Mouse (Mus musculus) intestine, embryonic 14.5 days (tissue): ENCODE measurements around the gene Larp1b. TPM values are rescaled to one million over a fixed set of nuclear protein-coding genes. Genes with fewer than 3 reads are reported as not detected.

Experiments used
- ATAC-seq: fragments of 200-750 bp; cut with Nextera tagmentation; replicated peaks from 2 replicates; pipeline ENCODE4 v1.8.0; 2017; ENCODE audit warnings: low read depth, moderate number of reproducible peaks, moderate TSS enrichment, moderate library complexity; ENCODE audit not compliant: low FRiP score, low TSS enrichment
- DNase-seq: peaks from one replicate; pipeline ENCODE4 v3.0.0-alpha.2; 2018; ENCODE audit warnings: low spot score
- H3K27ac ChIP-seq: fragments of 300-500 bp; sonication (generic); 2 replicates; pipeline ENCODE4 v1.5.1; 2014; ENCODE audit warnings: low read depth, mild to moderate bottlenecking, control low read depth
- H3K27me3 ChIP-seq: fragments of 300-500 bp; sonication (generic); replicated peaks from 2 replicates; pipeline ENCODE4 v1.6.1; 2014; ENCODE audit warnings: low read length, control low read depth; ENCODE audit not compliant: control insufficient read depth, insufficient read depth
- H3K36me3 ChIP-seq: fragments of 300-500 bp; sonication (generic); 2 replicates; pipeline ENCODE4 v1.6.1; 2014; ENCODE audit warnings: low read length, control low read depth; ENCODE audit not compliant: control insufficient read depth, insufficient read depth
- H3K4me1 ChIP-seq: fragments of 300-500 bp; sonication (generic); replicated peaks from 2 replicates; pipeline ENCODE4 v1.6.1; 2014; ENCODE audit warnings: low read length, control low read depth, mixed read lengths; ENCODE audit not compliant: control insufficient read depth, insufficient read depth
- H3K4me2 ChIP-seq: fragments of 300-500 bp; sonication (generic); 2 replicates; pipeline ENCODE4 v1.6.1; 2014; ENCODE audit warnings: low read length
- H3K4me3 ChIP-seq: fragments of 300-500 bp; sonication (generic); 2 replicates; pipeline ENCODE4 v1.5.1; 2014; ENCODE audit warnings: low read depth, low read length, control low read depth, mixed read lengths
- H3K9ac ChIP-seq: fragments of 300-500 bp; sonication (generic); 2 replicates; pipeline ENCODE4 v1.6.1; 2014; ENCODE audit warnings: mild to moderate bottlenecking, low read length
- H3K9me3 ChIP-seq: fragments of 300-500 bp; sonication (generic); 2 replicates; pipeline ENCODE4 v1.6.1; 2016; ENCODE audit warnings: low read length, control low read depth; ENCODE audit not compliant: control insufficient read depth
- WGBS: fragments of 180-500 bp; shearing (Covaris S2); extraction: QIAGEN DNeasy Blood & Tissue Kit; methylation state at CpG from one replicate; pipeline ENCODE4 v1.1.7; 2014; 5-methylcytosine and 5-hydroxymethylcytosine counted together
- polyA plus RNA-seq: library from polyadenylated mRNA; unstranded; fragments of >200 nt; fragmentation: Nextera tagmentation; extraction: Ambion mirVana; gene quantifications from 2 replicates; pipeline ENCODE4 v1.2.1, GENCODE M21; 2014

Gene Larp1b
- polyA plus RNA-seq, 1 experiment from 2014 or later: 6.2 TPM

- DNase-seq: no peak
- 87% methylated on average over 3 of the region's 3 CpGs for WGBS
- ATAC-seq: no peak
Observed at GRCm38 (mm10) chr3:41059249-41059648, 109.6 kb downstream of the Larp1b start.

GRCm38 (mm10) chr3:41061831-41062565 lies 112.4 kb downstream of the Larp1b start:
- Histone ChIP-seq H3K9me3 (no peaks in the 10 kb centered on the region), H3K27me3 (no peaks in the 10 kb centered on the region), H3K27ac (no peak overlapping the region), H3K4me3 (no peak overlapping the region), H3K9ac (no peak overlapping the region), H3K36me3 (peaks cover 26% of the 10 kb centered on the region), H3K4me2 (no peak overlapping the region), H3K4me1 (no peaks in the 10 kb centered on the region)
- DNase-seq (no peak), ATAC-seq (no peak)
- 91% methylated on average over 3 of the region's 3 CpGs for WGBS

More at GRCm38 (mm10) chr3:41059249-41059648, 109.6 kb downstream of the Larp1b start:
- Histone ChIP-seq H3K4me2 (no peak overlapping the region), H3K36me3 (peaks cover 8% of the 10 kb centered on the region; the same call in 1 of the 2 replicates), H3K9ac (no peak overlapping the region), H3K4me3 (no peak overlapping the region), H3K9me3 (no peaks in the 10 kb centered on the region), H3K4me1 (no peaks in the 10 kb centered on the region), H3K27ac (no peak overlapping the region), H3K27me3 (no peaks in the 10 kb centered on the region)

- 91% methylated on average over 2 of the region's 2 CpGs for WGBS
- ATAC-seq: no peak
- Histone ChIP-seq H3K4me1 (no peaks in the 10 kb centered on the region), H3K4me3 (no peak overlapping the region), H3K9me3 (no peaks in the 10 kb centered on the region), H3K36me3 (peaks cover 34% of the 10 kb centered on the region), H3K27ac (no peak overlapping the region), H3K4me2 (no peak overlapping the region), H3K27me3 (no peaks in the 10 kb centered on the region), H3K9ac (no peak overlapping the region)
- DNase-seq: no peak
Observed at GRCm38 (mm10) chr3:41062758-41063157, 113.1 kb downstream of the Larp1b start.

GRCm38 (mm10) chr3:41065320-41065719 lies 115.7 kb downstream of the Larp1b start:
- no peak for ATAC-seq

GRCm38 (mm10) chr3:41070519-41070918 lies 120.9 kb downstream of the Larp1b start:
- Histone ChIP-seq H3K27ac (no peak overlapping the region), H3K4me3 (no peak overlapping the region), H3K36me3 (peaks cover 45% of the 10 kb centered on the region), H3K9me3 (no peaks in the 10 kb centered on the region), H3K27me3 (no peaks in the 10 kb centered on the region), H3K9ac (no peak overlapping the region), H3K4me1 (no peaks in the 10 kb centered on the region), H3K4me2 (no peak overlapping the region)
- 77% methylated on average over 2 of the region's 2 CpGs for WGBS
- no peak for ATAC-seq
- no peak for DNase-seq

More at GRCm38 (mm10) chr3:41065320-41065719, 115.7 kb downstream of the Larp1b start:
- Histone ChIP-seq H3K27me3 (no peaks in the 10 kb centered on the region), H3K4me2 (no peak overlapping the region), H3K27ac (no peak overlapping the region), H3K4me3 (no peak overlapping the region), H3K36me3 (peaks cover 57% of the 10 kb centered on the region), H3K9ac (no peak overlapping the region), H3K9me3 (no peaks in the 10 kb centered on the region), H3K4me1 (no peaks in the 10 kb centered on the region)
- no peak for DNase-seq
- 72% methylated on average over 2 of the region's 2 CpGs for WGBS

GRCm38 (mm10) chr3:41075376-41075775 lies 125.7 kb downstream of the Larp1b start:
- H3K4me3 ChIP-seq: no peak overlapping the region
- no peaks in the 10 kb centered on the region for H3K9me3 ChIP-seq
- peaks cover 7% of the 10 kb centered on the region; the same call in 1 of the 2 replicates for H3K36me3 ChIP-seq
- WGBS: 84% methylated on average over 8 of the region's 8 CpGs
- no peak overlapping the region for H3K4me2 ChIP-seq
- H3K9ac ChIP-seq: no peak overlapping the region
- ATAC-seq (no peak), DNase-seq (no peak)
- no peak overlapping the region for H3K27ac ChIP-seq
- peaks cover 6% of the 10 kb centered on the region; the same call in 1 of the 2 replicates for H3K4me1 ChIP-seq
- no peaks in the 10 kb centered on the region for H3K27me3 ChIP-seq

- Histone ChIP-seq H3K36me3 (peaks cover 7% of the 10 kb centered on the region; the same call in 1 of the 2 replicates), H3K4me1 (peaks cover 17% of the 10 kb centered on the region; the same call in 1 of the 2 replicates), H3K9ac (no peak overlapping the region), H3K4me3 (no peak overlapping the region), H3K27me3 (no peaks in the 10 kb centered on the region), H3K27ac (no peak overlapping the region), H3K4me2 (no peak overlapping the region), H3K9me3 (no peaks in the 10 kb centered on the region)
- DNase-seq (no peak), ATAC-seq (no peak)
- WGBS: 91% methylated on average over 2 of the region's 2 CpGs
Observed at GRCm38 (mm10) chr3:41078673-41079072, 129.0 kb downstream of the Larp1b start.

GRCm38 (mm10) chr3:41080724-41081123 lies 131.1 kb downstream of the Larp1b start:
- Histone ChIP-seq H3K9ac (no peak overlapping the region), H3K36me3 (peaks cover 7% of the 10 kb centered on the region; the same call in 1 of the 2 replicates), H3K4me3 (peak overlapping the region; percentile 90), H3K27ac (no peak overlapping the region), H3K27me3 (no peaks in the 10 kb centered on the region), H3K9me3 (no peaks in the 10 kb centered on the region), H3K4me2 (peak overlapping the region; percentile 93), H3K4me1 (peaks cover 22% of the 10 kb centered on the region; the same call in 1 of the 2 replicates)
- ATAC-seq (no peak), DNase-seq (peak; percentile 53)
- WGBS: 31% methylated on average over 3 of the region's 3 CpGs
